Mouse (Mus musculus): ENCODE data around the gene Dlx6.

The Dlx6 gene

DNA sequence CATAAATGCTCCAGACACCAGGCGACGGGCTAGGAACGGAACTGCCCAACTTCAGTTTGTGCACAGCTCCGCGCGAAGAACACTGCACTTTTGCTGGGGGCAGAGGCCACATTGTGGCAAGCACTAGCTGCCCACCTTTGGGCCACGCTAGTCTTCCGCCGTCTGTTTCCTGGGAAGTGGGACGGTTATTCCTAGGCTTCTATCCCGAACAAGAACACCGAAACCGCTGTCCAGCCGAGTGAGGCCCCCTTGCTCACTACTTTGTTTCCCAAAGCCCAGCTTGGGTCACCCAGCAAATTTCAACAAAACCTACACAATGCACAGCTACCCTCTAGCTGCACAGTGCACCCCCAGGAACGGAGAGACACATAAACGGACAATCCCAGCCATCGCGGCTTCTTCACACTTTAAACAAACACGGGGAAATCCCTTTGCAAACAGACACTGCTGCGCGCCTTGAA is 3.2 kb upstream of the Dlx6 start:
- no peak for ATAC-seq (ENCODE audit: low TSS enrichment)

DNA sequence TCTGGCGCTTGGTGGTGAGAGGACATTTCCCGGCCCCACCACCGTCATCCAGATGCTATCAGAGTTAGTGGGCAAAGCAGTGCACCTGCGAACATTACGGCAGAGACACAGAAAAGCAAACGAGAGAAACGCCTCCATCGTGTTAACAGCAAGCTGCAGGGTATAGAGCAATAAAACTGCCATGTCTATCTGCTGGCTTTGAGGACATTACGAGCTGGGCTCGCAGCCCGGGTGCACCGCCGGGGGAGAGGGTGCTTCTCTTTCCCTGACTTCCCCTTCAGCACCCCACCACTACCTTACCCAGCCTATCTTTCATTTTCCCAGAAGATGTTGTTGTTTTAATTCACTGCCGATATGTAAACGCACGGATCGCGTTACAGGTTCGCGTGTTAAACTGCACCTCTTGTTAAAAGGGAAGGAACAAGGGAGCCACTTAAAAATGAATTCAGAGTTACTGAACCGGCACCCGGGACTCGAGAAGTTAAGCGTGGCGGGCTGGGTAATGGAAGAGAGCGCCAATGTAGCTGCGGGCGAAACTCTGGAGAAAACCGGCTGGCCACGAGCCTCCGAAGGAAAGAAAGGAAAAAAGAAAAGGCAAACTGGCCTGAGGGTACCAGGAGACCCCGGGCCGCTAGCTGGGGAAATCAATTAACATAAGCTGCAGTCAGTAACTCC is 2.6 kb upstream of the Dlx6 start:
- ATAC-seq (ENCODE audit: low TSS enrichment): no peak

DNA sequence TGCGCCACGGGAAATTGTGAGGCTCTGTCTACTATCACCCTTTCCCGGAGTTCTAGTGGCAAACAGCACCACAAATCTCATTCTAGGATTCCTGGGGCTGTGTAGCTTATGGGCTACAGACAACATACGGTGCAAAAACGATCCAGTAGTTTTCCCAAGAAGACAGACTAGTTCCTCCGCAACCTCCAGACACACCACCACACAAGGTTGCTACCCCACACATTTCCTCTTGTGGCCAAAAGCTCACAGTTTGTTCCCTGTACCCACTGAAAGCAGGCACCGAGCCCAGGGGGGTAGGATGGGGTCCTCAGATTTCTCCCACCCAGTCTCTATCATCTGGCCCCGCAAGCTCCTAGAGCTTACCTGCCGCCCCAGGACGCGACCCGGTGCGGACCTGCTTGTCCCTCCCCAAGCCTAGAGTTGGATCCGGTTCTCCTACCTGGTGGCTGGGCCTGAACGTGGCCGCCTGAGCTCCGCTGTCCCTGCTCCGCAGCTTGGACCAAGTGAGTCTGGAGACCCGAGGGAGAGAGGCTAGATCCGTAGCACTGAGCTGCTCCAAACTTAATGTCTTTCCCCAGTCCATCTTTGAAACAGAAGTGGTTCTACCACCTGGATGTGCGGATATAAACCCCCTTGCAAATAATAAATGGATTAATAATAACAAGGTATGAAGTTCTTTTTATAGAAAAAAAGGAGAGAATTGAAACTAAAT is 1.9 kb upstream of the Dlx6 start:
- ATAC-seq (ENCODE audit: low TSS enrichment): no peak

DNA sequence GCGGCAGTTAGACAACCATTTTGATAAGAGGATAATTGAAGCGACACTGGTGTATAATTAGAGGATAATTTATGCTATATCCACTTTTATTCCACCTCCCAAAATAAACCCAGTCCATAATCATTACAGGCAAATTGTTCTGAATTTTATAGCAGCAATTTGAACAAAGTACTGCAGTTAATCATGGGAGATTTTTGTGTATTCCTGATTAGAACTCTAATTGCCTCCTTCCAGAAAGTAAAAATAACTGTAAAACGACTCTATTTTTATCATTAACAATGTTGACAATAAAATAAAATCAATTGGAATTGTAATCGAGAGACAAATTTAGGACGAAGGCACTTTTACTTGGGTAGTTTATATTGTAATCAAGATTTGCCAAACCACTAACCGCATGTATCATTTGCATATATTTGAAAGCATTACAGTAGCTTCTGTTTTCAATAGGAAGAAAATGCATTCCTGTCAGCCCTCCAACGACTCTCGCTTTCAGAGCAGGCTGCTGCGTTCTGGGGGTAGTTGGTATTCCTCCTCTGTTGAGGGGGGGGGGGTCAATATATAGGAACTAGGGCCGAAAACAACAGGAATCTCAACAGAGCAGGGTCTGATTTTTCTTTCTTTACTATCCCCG is 1.2 kb upstream of the Dlx6 start:
- ATAC-seq (ENCODE audit: low TSS enrichment): no peak

DNA sequence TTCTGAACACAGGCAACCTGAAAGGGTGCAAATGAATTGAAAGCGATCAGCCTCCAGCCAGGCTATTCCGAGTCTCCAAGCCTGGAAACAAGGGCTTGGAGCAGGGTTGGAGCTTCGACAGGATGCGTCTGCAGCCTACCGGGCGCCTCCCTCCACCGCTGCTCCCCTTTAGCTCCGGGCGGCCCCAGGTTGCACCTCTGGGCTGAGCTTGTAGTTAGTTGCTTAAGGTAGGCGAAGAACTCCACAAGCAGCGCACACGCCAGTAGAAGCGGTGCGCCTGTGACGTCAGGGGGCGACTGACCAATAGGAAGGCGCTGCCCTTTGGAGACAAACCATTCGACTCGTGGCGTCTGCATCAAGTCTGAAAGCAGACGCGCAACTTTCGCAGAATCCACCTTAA is 523 bp upstream of the Dlx6 start:
- ATAC-seq (ENCODE audit: low TSS enrichment): peak; percentile 38

DNA sequence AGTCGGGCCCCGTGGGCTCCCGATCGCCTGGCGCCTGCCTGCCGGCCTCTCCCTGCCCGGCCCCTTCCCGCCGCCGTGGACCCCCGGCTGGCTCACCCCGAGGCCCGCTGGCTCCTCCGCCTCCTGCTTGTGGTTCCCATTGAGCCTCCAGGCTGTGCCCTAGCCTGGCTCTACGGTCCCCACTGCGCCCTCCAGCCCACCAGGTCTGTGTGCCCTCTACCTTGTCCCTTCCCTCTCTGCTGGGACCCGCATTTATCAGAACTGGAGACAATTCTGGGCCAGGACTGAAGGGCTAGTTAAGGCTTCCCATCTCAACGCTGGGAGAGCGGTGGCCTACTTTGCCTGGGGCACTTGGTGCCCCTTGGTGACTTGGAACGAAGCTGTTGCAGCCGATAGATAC is 821 bp downstream of the Dlx6 start:
- ATAC-seq (ENCODE audit: low TSS enrichment): no peak

DNA sequence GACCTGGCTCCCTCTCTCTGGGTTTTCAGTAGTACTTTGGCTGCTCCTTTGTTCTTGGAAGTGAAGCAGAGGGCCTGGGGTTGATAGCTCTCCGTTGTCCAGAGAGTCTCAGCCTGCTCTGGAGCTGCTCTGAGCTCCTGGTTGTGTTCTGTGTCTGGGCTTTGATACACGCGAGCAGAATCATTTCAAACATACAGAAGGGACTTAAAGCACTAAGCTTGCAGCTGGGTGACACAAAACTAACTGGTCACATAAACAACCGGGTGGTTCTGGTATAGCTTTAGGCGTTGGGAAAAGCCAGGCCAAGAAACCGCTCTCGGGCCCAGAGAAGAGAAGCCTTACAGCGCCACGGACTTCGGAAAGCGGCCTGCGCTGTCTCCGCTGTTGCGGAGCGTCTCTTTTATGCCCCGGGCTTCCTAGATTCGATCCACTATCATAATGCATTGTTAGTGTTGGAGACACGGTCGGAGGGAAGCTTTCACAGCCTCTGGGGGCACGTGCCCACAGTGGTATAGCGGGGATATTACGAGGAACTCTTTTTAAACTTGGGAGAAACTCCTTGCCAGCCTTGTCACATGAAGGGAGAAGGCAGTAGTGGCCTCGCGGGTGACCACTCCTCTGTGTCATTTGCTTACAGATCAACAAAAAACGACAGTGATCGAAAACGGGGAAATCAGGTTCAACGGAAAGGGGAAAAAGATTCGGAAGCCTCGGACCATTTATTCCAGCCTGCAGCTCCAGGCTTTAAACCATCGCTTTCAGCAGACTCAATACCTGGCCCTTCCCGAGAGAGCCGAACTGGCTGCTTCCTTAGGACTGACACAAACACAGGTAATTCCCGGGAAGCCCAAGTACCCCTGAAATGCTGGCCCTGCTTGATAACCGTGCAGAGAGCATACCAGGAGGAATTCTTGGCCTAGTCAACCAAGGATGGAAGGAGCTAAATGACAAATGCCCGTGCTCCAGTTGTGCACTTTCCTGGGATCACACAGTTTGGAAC is 1.6 kb downstream of the Dlx6 start:
- no peak for ATAC-seq (ENCODE audit: low TSS enrichment)

DNA sequence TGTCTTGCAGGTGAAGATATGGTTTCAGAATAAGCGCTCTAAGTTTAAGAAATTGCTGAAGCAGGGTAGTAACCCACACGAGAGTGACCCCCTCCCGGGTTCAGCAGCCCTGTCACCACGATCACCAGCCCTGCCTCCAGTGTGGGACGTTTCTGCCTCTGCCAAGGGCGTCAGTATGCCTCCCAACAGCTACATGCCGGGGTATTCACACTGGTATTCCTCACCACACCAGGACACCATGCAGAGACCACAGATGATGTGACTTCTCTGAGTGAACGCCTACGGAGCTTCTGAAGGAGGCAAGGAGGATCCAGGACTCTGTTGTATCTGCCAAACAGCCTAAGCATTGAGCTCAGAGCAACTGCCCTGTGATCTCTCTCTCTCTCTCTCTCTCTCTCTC is 3.9 kb downstream of the Dlx6 start:
- ATAC-seq (ENCODE audit: low TSS enrichment): no peak

DNA sequence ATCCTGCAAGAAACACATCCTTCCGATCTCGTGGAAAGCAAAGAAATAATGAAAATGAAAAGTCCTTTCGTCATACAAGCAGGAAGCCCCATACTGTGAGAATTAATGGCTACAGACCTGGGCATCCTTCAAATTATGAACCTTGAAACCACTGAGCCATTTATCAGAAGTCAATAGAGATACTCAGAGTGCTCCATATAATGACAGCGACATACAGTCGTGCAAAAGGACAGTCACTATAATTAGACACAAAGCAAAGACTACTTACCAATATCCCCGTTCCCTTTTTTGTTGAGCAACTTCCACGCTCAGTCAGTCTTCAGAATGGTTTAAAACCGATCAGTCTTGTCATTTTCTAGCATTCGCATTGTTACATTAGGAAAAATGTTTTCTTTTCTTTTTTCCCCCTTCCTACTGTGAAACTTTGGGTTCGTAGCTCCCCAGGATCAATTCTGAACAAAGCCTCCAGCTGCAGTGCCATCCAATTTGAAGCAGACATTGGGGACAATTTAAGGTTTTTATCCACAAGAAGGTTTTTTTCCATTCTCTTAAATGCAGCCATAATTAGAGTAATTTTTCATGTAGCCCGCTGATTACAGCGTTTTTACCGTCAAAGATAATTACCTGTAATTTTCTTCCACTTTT is 6.0 kb downstream of the Dlx6 start:
- ATAC-seq (ENCODE audit: low TSS enrichment): no peak

DNA sequence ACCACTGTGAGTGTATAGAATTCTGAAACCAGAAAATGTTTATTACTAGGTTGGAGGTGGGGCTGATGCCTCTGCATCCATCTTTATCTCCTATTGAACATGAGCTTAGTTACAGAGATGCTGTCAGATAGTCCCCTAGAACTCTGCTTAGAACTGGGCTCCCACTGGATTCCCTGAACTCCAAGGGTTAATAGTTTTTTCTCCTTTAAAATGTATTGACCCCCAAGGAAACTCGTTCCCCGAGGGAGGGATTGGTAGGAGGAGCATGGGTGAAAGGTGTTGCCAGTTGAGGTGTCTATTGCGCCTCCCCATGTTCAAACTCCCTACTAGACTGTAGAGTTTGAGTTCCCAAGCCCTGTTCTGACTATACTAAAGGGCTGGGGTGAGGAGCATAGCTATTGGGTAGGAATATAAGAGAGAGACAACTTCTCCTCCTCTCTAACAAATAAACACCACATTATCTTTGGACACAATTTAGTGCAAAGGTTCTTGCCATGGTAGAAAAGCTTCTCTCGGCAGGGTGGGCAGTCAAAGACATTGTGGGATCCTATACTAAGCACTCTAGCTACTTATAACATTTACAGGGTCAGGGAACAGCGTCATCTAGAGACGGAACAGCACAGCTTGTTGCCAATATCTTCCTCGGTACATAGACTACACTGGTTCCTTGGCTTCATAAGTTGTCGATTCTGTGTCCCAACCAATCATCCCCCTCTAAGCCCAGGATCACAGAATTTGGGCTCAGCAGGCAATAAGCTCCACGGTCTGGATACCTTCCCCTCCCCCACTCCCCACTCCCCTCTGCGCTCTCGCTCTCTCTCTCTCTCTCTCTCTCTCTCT is 7.0 kb downstream of the Dlx6 start:
- ATAC-seq (ENCODE audit: low TSS enrichment): no peak

DNA sequence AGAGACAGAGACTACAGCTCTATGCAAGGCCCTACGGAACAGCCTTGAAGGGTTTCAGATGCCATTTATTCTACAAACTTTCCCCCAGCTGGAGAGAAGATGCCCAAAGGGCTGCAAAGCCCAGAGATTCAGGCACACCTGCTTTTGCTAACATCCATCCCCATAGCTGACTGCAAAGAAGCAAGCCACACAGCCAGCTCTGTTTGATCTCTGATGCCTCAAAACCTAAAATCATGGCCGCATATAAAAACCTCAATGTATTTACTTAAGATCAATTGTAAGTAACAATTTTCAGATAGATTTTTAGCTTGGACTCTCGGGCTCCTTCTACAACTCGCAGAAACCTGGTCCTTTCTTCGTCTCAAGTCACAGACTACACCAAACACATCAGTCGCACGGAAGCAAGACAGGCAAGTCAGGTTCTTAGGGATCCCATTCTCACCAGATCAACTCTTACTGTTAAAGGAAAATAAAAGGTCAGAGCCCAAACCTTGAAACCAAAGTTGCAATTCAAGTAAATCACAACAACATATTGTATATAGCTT is 7.8 kb downstream of the Dlx6 start:
- ATAC-seq (ENCODE audit: low TSS enrichment): no peak

DNA sequence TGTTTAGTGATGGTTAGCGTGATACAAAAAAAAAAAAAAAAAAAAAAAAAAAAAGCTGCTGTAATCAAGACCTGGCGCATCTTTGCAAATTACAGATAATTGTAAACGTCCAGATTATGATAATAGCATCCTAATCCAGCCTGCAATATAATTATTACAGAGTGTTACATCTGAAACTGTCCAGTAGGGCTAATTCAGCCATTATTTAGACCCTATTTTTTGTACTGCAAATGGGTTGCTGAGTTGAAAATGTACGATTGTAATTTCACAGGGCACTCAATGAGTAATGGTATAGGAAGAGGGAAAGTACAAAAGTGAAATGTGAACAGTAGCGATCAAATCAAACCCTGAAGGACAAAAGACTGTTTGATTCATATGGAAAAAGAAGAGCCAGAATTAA is 8.6 kb downstream of the Dlx6 start:
- no peak for ATAC-seq (ENCODE audit: low TSS enrichment)

DNA sequence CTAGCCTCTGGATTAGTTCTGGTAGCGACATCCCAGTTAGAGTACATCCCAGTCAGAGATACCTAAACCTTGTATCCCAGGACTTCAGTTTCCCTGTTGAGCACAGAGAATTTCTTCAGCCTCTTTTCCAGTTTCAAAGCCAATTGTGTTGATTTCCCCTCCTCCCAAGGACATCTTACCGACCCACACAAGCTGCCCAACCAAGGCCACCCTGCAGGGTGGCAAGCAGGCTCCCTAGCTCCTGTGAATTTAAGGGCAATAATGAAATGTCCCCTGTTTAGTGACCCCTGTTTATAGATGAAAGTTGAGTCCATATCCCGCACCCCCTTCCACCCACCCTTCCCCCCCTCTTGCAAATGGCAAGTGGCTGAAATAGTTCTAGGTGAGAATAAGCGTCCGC is 9.7 kb downstream of the Dlx6 start:
- no peak for ATAC-seq (ENCODE audit: low TSS enrichment)

DNA sequence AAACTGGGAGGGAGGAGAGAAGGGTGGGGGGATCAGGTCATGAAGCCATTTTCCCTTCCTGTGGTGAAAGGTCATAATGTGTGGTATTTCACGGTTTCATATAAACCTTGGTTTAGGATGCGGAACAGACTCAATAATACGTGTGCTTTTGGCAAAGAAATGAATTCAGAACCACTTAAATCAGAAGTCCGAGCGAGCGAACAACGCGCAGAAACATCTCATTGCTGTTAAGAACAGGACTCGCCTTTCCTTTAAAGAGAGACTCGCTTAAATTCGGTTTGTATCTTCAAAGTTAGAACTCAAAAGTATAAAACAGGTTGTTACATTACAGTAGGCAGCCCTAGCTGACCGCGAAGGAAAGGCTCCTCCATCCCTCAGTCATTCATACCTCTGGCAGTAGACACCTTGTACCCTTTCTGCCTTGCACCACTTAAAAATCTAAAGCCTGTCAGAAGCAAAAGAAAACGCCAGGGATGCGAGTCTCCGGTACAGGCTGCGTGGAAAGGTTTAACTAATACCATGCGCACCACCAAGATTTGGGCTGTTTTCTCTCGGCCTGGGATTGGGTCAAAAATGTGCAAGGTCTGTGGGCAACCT is 10.4 kb downstream of the Dlx6 start:
- no peak for ATAC-seq (ENCODE audit: low TSS enrichment)

DNA sequence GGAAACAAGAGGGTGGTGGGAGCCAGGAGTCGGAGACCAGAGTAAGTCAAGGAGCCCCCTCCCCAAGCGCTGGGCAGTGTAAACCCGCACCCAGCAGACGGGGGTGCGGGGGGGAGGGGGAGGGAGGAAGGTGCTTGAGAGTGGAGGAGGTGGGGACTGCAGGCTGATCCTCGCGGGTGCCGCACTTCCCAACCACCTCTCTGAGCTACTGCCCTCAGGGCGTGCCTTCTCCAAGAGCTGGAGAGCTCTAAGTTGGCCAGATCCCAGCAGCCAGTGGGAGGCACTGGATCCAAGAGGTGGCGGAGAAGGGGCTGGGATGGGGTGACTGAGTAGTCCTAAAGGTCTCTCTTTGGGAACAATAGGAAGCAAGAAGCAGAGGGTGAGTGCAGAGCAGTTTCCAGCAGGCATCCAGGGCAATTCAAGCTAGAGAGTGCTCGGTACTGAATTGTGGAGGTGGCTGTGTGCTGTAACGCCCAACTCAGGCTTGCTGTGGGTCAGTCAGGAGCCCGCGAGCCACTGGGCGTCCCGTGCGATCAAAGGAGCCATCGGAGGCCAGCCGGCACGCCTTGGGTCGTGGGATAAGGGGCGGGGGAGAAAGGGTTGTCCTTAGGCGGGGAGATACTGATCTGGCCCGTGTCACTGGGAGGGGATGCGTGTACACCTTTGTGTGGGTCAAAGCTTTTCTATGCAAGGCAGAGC is 11.1 kb downstream of the Dlx6 start:
- no peak for ATAC-seq (ENCODE audit: low TSS enrichment)

DNA sequence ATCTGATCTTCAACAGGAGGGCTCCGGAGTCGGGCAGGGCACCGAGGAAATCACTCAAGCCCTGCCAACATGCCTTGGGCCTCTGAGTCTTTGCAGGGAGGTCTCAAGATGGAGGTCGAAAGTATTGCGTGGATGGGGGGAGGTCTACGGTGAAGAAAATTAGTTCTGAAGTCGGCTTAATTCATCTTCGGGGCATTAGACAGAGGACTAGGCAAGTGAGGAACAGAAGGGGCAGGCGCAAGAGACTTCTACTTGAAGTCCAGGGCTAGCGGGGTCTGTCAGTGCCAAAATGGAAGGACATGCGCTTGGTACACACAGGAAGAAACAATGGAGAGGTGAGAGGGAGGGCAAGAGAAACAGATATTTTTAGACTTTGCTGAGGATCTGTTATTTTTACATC is 12.0 kb downstream of the Dlx6 start:
- no peak for ATAC-seq (ENCODE audit: low TSS enrichment)

DNA sequence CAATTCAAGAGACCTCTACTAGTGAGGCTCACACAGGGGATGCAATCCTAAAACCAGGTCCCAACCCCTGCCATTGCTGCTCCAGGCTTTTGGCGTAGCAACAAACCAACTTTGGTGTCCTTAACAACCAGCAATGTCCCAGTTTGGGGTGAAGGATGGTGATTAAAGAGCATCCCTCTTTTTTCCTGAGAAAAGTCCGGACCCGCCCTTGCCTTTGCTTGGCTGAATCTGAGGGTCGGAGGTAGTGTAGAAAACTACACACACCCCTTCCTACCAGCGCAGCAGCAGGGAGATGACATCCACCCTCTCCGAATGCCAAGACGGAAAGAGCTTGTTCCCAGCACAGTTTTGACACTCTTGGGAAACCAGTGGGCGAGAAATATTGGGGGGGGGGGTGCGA is 12.5 kb downstream of the Dlx6 start:
- no peak for ATAC-seq (ENCODE audit: low TSS enrichment)

DNA sequence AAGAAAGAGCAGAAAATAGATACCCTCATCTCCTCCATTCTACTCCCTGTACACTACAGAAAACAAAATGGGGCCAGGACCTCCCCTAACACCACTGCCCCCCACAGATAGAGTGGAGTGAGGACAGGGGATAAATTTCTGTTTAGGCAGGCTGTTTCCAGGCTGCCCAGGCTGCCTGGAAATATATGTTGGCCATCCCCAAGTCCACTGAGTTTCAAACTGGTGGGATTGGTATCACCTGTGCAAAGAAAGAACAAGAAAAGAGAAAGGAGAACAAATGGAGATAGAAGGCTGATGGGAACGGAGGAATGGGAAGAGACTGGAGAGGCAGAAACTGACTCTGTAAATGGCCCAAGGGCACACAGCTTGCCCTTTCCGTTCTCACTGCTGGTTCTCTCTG is 13.1 kb downstream of the Dlx6 start:
- ATAC-seq (ENCODE audit: low TSS enrichment): no peak

DNA sequence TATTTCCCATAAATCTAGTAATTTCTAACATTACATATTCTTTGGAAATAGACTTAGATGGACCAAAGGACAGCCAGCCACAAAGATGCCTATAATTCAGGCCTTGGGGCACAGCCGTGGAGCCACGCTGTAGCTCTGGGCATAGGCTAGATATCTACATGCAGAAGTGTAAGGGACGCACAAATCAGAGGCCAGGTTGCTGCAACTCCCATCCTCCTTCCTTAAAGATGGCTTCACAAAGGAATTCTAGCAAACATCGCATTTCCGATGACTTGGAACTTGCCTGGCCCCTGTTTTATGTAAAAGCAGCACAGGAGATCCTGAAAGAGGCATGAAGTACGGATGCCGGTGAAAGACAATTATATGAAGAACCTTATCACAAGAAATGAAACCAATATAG is 13.6 kb downstream of the Dlx6 start:
- ATAC-seq (ENCODE audit: low TSS enrichment): no peak

All from frontal cortex, adult (tissue).